Mouse (Mus musculus) urinary bladder, postnatal 25 days (tissue): ENCODE measurements around the gene Trim28.

ENCODE experiments used
- DNase-seq: peaks from one replicate; pipeline ENCODE4 v3.0.0; 2022; ENCODE audit warnings: low spot score

Trim28 gene

DNA sequence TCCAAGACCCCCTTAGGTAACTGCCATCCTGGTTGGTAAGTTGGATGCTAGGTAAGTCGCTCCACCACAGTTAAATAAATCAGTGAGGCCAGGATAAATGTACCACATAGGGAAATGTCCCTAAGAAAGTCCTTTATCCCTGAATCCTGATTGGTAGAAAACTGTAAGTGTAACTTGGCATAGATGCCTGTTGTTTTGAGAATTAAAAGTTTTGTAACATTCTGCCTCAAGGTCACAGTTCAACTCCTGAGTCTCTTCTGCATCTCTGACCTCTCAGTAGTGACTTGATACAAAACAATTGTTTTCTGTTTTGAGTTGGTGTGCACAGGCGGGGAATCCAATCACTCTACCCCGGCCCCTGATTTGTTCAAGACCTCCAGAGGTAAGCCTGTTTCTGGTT, at the start of gene Trim28:
Trim28 (plus strand) TSS at position 264 of the 400 bp plus-strand sequence.
- DNase-seq: no peak

DNA sequence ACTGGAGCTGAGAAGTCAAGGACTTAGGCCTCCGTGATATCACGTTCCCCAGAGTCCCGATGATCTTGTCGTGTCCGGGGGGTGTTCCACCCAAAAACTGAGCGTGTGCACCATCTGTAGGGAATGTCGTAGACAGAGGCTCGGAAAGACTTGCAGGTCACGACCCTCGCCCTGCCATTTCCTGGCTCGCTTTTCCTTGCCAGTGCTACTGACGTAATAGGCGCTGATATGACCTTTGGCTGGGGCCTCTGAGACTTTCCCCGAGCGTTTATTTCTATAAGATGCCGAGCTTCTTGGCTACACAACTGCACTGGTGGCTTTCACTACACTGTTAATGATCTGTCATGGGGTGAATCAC, 49.1 kb upstream of the Trim28 start:
- no peak for DNase-seq

DNA sequence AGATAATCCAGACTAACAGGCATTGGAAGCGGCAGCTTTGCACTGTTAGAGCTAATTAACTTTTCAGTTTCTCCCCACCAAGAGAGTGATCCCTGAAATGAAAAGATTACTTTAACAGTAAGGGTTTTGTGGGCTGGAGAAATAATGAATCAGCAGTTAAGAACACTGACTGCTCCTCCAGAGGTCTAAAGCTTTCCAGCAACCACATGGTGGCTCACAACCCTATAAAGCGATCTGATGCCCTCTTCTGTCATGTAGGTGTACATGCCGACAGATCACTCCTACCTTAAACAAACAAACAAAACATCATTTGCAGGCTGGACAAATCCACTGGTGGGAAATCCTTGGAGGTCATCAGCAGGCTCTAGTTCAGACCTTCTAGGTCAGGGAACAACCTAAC, 44.0 kb upstream of the Trim28 start:
- DNase-seq: no peak

DNA sequence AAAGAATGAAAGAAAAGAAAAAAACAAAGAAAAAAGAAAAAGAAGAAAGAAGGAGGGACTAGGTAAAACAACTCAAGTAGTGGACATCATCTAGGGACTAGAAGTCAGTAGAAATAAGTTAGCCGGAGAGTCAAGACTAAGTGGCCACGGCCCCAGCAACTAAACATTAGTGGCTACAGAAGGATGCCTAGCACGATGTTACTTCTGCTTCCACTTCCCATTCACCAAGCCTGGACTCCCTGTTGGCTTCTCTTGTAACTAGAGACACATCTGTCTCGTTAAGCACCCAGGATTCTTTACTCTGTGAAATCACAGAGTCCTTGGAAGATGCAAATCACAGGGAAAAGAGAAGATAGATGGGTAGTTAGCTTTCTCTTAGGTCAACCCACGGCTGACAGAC, 41.4 kb upstream of the Trim28 start:
- no peak for DNase-seq

DNA sequence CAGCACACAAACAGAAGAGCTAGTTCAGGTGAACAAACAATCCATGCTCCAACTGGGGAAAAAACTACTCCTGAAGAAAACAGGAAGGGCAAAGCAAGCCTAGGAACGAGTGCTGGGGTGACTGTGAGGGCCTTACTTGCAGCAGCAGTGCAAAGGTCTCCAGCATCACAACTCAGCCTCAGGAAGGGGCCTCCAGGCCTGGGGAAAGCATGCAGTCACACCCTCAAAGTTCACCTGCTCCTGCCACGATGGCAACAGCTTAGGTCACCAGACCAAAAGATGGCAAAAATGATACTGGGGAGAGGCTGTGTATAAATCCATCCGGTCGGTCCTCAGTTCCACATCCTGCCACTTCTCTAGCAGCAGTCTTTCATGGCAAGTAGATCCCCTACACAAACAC, 40.0 kb upstream of the Trim28 start:
- DNase-seq: no peak

DNA sequence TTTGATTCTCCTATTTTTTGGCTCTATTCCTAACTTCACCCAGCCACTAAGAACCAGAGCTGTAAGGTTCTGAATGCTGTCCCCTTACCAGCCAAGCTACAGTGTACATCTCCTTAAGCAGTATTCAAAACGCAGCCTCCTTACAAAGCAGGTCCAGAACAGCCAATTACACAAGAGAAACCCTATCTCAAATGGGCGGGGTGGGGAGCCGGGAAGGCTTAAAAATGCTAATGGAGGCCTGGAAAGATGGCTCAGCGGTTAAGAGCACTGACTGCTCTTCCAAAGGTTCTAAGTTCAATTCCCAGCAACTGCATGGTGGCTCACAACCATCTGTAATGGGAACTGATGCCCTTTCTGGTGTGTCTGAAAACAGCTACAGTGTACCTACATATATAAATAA, 39.2 kb upstream of the Trim28 start:
- no peak for DNase-seq

DNA sequence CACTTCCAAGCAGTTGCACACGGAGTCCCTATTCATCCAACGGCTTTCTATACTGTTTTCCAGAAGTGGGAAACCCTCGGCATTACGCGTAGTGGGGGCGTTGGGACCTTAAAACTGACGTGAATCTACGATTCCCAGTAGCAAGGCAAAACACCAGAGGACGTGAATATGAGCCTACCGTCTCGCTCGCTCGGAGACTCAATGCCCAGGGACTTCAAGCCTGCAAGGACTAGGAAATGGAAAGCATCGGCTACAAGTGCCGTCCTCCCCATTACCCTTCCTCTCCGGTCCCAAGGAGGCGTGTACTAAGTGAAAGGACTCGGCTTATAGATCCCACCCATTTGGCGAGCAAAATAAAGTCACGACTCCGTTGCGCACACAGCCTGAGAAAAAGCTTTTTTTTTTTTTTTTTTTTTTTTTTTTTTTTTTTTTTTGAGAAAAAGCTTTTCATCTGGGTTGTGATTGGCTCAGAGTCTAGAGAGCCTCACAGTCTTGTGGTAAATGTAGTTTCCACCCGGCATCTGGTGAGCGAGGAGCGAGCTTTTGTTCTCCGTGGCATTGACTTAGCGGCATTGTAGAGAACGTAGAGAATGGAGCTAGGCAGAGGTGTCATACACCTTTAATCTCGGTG, 37.3 kb upstream of the Trim28 start:
- DNase-seq: peak; percentile 20

DNA sequence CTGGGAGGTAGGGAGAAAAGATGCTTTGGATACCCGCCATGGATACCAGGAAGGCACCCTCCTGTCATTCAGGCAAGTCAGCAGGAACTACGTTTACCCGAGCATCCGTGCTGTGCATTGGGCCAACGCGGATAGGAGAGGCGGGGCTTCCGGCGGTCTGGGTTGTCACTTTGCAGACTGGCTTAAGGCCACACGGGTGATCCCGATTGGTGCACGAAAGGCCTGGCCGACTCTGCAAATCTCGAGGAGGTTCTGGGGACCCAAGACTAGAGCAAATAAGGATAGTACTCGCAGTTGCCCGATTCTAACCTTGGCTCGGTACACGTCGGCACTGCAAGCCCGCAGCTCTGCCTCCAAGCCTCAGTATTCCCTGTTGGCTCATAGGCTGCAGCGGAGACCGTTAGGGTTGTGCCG, 33.2 kb upstream of the Trim28 start, which contains the start of gene Zfp324:
Zfp324 (plus strand) TSS at position 161 of the 414 bp plus-strand sequence.
- DNase-seq: peak; percentile 78

DNA sequence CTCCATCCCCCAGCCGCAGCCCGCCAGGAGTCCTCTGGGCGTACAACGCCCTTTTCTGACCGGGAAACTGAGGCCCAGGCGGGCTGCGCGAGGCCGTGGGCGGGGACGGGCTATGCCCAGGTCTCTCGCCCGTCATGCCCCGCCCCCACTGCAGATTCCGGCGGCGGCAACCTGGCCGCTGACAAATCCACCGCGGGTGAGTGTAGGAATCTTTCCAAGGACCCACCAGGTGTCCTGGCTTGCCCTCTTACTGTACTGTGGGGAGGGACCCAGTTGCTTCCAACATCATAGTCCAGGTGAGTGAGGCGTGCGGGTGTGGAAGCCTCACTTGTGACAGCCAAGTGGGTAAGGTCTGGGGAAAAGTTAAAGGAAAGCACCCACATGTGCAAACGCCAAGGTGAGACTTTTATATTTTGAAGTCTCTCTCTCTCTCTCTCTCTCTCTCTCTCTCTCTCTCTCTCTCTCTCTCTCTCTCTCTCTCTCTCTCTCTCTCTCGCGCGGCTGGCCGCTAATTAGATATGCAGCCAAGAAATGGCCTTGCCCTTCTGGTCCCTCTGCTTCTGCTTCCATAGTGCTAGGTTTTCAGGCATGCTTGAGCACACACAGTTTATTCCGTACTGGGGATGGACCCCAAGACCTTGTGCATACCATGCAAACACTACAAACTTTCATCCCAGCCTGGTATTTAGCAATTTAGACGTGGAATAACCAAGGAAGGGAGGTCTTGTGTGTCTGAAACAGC, 32.6 kb upstream of the Trim28 start:
- peak; percentile 67 for DNase-seq

DNA sequence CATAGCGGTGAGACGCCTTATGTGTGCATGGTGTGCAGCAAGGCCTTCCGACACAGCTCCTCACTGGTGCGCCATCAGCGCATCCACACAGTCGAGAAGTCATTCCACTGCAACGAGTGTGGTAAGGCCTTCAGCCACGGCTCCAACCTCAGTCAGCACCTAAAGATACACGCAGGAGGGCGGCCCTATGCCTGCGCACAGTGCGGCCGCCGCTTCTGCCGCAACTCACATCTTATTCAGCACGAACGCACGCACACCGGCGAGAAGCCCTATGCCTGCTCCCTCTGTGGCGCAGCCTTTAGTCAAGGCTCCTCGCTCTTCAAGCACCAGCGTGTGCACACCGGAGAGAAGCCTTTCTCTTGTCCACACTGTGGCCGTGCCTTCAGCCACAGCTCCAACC, 28.0 kb upstream of the Trim28 start:
- DNase-seq: no peak

DNA sequence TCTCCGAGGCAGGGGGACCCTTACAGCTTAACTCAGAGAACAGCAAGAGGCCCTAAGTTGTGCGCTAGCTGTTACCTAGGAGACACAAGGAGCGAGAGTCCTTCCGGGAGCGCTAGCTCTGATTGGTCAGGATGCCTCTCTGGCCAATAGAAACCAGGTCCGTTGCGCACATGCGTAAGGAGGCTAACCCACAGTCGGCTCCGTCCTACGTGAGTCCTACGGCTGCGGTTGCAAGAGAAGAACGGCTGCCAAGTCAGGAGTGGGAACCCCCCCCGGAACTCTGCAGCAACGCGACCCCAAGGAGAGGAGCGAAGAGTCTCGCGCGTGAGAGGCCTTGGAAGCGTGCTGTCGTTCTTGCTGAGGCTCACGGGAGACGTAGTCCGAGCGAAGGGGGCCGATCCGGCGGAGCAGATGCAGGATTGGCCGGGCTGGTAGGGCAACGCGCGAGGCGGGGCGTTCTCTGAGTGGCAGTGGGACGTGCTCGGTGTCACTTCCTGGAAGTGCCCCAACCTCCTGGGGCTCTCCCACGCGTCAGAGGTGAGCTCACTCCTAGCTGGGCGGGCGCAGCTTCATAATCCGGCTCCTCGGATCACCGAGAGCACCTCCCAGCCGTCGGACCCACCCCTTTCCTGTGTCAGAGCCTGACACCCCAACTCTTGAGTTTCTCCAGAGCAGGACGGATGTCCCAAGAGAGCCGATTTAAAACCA, 21.1 kb upstream of the Trim28 start, which contains the start of gene Zfp446:
Zfp446 (plus strand) TSS at position 167 of the 708 bp plus-strand sequence.
- DNase-seq: peak; percentile 92

DNA sequence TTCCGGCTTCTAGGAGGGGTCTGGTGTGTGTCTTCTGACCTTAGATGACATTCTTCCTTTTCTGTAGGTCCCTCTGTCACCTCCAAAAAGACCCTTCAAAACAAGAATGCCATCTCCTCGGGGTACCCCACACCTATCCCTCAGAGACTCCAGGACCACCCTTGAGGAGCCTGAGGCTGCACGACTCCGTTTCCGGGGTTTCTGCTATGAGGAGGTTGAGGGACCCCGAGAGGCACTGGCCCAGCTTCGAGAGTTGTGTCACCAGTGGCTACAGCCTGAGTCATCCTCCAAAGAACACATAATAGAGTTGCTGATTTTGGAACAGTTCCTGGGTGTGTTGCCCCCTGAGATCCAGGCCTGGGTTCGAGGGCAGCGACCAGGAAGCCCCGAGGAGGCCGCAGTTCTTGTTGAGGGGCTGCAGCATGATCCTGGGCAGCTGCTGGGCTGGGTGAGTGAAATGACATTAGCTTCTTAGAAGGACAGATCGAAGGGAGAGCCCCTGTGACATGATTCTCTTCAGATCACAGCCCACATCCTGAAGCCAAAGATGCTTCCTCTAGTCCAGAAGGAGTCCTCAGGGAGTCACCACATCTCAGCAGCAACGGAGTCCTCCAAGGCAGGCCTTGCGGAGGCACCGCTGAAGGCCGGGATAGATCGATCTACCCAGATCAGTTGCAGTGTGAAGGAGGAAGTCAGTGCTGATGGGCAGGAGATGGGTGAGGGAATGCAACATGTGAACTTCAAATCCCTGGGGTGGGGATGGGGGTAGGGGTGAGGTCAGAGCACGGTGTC, 19.8 kb upstream of the Trim28 start:
- DNase-seq: no peak

DNA sequence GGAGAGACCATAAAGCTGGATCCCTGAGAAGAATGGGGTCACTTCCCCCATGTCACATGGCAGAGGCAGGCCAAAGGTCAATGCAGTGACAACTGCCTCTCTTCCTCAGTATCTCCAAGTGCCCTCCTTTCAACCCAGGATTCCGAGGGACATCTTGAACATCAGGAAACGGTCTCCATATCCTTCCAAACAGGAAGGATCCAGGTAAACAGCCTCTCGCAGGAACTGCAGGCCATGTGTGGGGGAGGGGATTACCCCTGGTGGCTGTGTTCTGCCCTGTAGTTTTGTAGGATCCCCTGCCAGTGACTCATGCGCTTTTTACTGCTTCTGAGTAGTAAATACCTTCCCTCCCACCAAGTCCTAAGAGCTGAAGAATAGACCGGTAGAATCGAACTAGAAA, 19.1 kb upstream of the Trim28 start:
- no peak for DNase-seq

DNA sequence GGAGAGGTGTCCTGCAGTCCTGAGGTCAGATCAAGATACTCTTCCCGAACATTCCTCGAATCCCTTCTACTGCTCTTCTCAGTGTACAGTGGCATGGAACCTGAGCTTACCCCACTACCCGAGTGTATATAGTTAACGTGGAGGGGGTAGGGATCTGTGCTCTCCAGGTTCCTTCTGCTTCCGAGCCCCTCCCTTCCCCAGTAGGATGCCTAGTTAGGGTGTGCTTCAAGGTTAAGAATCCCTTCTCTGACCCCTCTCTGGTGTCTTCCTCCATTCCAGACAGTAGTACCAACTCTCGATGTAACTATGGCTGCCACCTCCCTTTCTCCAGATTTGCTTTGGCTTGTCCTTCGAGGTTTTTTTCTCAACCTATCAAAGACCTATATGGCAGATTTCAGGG, 18.6 kb upstream of the Trim28 start:
- no peak for DNase-seq

DNA sequence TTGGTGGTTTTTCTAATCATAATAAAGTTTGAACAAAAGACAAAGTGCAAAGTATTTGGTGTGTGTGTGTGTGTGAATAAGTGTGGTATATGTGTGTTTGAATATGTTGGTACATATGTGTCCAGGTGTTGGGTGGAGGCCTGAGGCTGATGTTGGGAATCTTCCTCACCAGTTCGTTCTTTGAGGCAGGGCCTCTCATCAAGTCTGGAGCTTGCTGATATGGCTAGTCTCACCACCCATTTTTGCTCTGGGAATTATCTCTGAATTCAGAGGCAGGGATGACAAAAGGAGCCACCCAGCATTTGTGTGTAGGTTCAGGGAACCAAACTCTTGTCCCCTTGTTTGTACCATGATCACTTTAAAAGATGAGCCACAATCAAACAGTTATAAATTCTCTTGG, 13.2 kb upstream of the Trim28 start:
- no peak for DNase-seq

DNA sequence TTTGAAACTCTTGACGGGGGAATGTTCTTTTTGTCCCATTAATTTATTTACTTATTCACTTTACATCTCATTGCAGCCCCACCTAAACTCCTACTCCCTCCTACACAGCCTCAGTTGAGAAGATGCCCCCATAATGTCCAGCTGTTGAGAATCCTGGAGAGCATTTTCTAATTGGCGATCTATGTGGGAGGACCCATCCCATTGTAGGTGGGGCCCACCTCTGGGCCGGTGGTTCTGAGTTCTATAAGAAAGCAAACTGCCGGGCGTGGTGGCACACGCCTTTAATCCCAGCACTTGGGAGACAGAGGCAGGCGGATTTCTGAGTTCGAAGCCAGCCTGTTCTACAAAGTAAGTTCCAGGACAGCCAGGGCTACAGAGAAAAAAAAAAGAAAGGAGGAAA, 12.0 kb upstream of the Trim28 start:
- no peak for DNase-seq

DNA sequence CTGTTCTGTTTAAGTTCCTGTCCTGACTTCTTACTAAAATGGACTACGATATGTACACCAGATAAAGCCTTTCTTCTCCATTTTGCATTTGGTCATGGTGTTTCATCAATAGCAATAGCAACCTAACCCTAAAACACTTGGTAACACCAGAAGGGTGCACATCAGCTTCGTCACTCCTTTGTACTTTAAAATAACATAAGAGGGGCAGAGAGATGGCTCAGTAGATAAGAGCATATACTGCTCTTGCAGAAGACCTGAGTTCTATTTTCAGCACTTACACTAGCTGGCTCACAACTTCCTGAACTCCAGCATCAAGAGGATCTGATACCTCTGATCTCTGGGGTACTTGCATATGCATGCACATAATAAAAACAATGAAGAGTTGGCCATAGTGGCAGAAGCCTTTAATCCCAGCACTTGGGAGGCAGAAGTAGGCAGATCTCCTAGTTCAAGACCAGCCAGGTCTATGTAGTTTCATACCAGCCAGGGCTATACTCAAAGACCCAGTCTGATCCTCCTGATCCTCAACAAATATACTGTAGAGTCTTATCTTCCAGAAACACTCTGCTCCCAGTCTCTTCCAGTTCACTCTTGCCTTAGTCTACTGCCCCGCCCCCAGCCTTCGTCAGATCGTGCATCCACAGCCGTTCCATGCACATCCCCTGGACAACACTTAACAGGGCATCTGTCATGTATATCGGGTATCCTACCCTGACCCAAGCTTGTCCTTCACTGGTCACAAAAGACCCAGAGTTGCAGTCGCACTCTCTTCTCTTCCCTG, 11.3 kb upstream of the Trim28 start:
- no peak for DNase-seq

DNA sequence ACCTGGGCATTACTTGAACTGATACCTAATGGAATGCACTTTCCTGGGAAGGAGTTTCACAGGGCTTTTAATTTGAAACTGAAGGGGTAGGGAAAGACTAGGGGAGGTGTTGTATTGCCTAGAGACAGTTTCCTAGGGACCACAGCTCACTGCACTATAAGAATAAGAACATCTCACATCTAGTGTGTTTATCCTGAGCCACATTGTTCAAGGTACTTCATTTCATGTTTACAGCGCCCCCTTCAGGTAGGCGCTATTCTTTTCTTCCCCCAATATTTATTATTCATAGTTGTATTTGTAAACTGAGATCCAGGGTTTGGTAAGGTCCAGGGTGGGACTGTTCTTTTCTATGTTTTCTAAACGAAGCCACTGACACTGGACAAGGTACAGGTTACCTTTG, 6.7 kb upstream of the Trim28 start:
- DNase-seq: peak; percentile 29

DNA sequence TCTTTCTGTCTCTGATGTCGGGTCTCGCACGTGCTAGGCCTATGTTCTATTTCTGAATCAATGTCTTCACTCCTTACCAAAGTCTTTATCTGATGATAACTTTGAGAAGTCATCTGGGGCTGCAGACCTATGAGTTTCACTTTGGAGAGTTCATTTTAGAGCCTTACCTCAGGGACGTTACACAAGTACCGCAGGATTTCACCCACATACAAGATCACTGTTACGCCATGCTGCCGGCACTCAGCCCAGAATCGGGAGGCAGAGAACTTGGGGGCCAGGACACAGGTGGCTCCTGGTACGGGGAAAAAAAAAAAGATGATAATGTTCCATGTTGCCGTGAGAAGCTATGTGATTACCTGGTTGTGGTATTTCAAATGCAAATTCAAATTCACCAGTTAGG, 5.8 kb upstream of the Trim28 start:
- no peak for DNase-seq

DNA sequence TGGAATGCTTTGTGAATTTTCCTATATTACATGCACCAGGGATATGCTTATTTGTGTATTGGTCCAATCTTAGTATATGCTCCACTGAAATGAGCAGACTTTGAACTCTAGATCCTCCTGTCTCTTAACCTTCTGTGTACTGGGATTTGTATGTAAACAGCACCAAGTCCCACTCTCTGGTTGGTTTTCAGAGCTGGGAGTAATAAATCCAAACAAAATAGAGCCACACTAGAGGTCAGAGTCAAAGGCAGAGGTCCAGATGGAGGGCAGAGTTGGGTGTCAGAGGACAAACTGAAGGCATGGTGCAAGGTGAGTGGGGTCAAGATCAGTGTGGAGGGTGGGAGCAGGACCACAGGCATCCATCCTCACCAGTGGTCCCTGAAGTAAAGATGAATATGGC, 3.1 kb upstream of the Trim28 start:
- DNase-seq: no peak

DNA sequence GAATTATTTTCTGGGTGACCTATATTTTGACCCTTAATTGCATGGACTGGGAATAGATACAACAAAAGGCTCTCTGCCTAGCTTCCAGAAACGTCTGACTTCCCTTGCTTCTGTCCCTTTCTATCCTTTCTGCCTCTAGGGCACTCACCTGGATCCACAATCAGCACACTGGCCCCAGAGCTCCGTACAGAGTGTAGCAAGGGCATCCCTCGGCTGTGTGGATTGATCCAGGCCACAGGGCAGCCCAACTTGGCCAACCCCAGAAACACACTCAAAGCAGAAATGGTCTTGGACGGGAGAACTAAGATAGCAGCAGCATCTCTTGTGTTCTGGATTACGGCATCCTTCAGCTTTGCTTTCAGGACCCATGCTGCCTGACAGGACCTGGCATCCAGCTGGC, 1.7 kb upstream of the Trim28 start:
- DNase-seq: no peak

DNA sequence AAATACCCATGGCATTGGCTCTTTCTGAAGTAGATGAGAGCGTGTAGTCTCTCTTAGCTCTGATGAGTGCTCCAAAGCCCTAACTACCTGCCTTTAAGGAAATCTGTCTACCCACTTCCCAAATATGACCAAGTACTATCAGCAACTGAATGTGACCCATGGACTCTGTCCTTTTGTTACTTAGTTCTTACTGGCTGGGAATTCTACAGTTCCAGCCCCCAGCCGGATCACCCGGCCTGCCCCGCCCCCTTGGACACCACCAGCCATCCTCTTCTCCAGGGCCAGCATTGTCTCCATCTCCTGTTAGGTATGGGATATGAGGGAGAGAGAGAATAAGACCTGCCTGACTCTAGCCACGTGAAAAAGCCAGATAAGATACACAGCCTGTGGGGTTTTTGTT, 861 bp upstream of the Trim28 start, which contains the start of gene Slc27a5:
Slc27a5 (minus strand) TSS at position 140 of the 400 bp plus-strand sequence.
- DNase-seq: no peak
